Mouse (Mus musculus): ENCODE results near the gene Shisal2a.
A peak's percentile ranks its signal among the peaks of the same experiment; 100 is the strongest.

The Shisal2a gene

GRCm38 (mm10) chr4:108338321-108338733 lies 44.8 kb downstream of the Shisal2a start:
- DNase-seq (ENCODE audit: low spot score in 2 of 2), result peak; percentile 55 to 66

GRCm38 (mm10) chr4:108337817-108338216 lies 45.3 kb downstream of the Shisal2a start:
- DNase-seq (ENCODE audit: low spot score in 2 of 2), result no peak

DNA sequence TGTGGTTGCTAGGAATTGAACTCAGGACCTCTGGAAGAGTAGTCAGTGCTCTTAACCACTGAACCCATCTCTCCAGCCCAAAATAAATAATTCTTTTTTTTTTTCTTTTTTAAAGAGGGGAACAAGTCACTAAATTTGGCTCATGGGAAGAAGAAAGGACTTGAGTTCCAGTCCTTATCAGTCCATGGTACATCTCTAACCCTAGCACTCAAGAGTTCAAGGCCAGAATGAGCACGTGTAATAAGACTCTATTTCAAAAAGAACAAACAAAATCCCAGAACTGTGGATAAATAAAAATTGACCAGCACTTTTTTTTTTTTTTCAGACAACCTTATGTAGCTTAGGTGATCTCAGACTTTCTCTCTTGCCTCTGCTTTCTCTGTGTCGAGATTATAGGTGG lies 46.4 kb downstream of the Shisal2a start:
- no peak for DNase-seq (ENCODE audit: low spot score in 2 of 2)

DNA sequence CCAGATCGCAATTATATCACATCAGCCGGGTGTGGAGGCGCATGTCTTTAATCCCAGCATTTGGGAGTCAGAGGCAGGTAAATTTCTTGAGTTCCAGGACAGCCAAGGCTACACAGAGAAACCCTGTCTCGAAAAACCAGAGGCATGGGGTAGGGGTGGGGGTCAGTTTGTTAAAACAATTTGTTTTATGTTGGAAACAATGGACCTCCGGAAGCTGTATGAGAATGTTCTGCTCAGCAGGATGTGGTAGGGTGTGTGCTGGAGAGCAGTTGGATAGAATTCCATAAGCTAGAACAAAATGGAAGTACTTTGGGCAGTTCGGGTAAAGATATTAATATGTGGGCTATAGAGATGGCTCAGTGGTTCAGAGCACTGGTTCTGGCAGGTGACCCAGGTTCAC lies 47.7 kb downstream of the Shisal2a start:
- no peak for DNase-seq (ENCODE audit: low spot score in 2 of 2)

GRCm38 (mm10) chr4:108332041-108332440 lies 51.1 kb downstream of the Shisal2a start:
- DNase-seq (ENCODE audit: low spot score in 2 of 2), result no peak

GRCm38 (mm10) chr4:108329840-108330239 lies 53.3 kb downstream of the Shisal2a start:
- DNase-seq (ENCODE audit: low spot score in 2 of 2), result no peak

GRCm38 (mm10) chr4:108327730-108328484 lies 55.2 kb downstream of the Shisal2a start, which contains the start of gene Coa7:
Coa7 (plus strand) TSS chr4:108328140.
- peak; percentile 95 to 96 for DNase-seq (ENCODE audit: low spot score in 2 of 2)

DNA sequence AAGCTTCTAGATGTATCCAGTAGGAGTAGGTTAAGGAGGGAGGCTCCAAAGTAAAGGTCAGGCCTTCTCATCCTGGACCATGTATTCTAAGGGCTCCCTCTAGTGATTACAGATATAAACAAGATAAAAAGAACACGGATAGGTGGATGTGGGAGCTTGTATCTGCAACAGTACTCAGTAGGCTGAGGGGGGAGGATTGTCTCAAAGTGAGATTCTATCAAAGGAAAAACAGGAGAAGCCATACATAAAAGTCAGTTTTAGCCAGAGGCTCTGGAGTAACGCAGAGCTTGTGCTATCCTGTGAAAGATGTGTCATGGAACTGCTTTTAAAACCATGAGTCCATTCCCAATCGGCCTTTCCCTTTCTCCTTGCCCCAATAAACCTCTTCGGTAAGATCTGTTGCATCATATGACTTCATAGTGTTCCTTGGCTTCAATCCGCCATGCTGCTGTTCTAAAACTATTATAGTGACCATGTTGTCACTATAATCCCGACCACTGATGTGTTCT lies 56.0 kb downstream of the Shisal2a start:
- peak in 1 of 2 experiments; percentile 15 for DNase-seq (ENCODE audit: low spot score in 2 of 2)

- DNase-seq (ENCODE audit: low spot score in 2 of 2), result no peak
These were observed 59.6 kb downstream of the Shisal2a start for GRCm38 (mm10) chr4:108323588-108323987.

DNA sequence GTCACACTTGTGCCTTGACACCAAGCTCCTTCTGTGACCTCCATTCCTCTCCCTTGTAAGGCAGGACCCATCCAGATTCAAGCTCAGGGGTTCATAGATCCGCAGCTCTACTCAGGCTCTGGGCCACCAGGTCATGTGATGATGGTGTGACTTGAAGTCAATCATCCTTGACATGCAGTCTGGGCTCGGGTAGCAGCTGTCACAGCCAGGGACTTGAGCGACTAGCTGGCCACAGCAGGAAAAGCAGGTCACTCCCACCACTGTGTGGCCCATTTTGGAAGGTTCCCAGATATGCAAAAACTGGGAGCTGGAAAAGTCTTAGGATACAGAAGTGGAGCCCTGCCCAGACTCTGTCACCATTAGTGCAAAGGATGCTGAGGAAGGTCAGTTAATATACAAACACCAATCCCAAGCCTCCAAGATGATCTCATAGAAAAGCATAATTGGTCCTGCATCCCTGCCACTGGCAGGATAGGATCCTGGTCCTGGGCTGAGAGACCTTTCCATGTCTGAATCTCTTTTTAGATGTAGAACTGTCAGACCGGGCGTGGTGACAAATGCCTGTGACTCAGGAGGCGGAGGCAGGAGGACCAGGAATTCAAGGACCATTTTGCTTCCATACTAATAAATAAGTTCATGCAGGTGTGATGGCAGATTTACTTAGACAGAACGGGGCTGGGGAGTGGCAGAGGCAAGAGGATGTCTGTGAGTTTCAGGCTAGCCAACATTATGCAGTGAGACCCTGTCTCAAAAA lies 62.3 kb downstream of the Shisal2a start:
- DNase-seq (ENCODE audit: low spot score in 2 of 2), result no peak

GRCm38 (mm10) chr4:108319747-108320146 lies 63.4 kb downstream of the Shisal2a start:
- no peak for DNase-seq (ENCODE audit: low spot score in 2 of 2)

GRCm38 (mm10) chr4:108318649-108319615 lies 64.2 kb downstream of the Shisal2a start:
- DNase-seq (ENCODE audit: low spot score in 2 of 2), result no peak

All from urinary bladder, postnatal 36 days (tissue).